Mouse (Mus musculus): ENCODE results near the gene Rhoq. TPM values are rescaled to one million over a fixed set of nuclear protein-coding genes. Genes with fewer than 3 reads are reported as not detected.

Gene Rhoq
- polyA plus RNA-seq, 1 experiment from 2014 or later, result 9.1 TPM

GRCm38 (mm10) chr17:86957239-86957638 lies 5.6 kb upstream of the Rhoq start:
- Histone ChIP-seq H3K27me3 (ENCODE audit: control insufficient read depth, insufficient read depth, low read length) (no peaks in the 10 kb centered on the region), H3K27ac (ENCODE audit: low read depth, low read length) (no peak overlapping the region), H3K4me3 (ENCODE audit: low read depth, low read length) (no peak overlapping the region), H3K9me3 (ENCODE audit: control insufficient read depth, low read length) (no peaks in the 10 kb centered on the region), H3K9ac (replicated peaks; ENCODE audit: low read depth, low read length) (no peak overlapping the region), H3K4me2 (ENCODE audit: low read depth, low read length) (no peak overlapping the region), H3K4me1 (ENCODE audit: control insufficient read depth, insufficient read depth, low read length) (0 out of 2 replicates have a peak, but pooled peaks cover 6% of the 10 kb centered on the region), H3K36me3 (ENCODE audit: control insufficient read depth, insufficient read depth, low read length) (no peaks in the 10 kb centered on the region)
- 95% methylated on average over 5 of the region's 5 CpGs for WGBS
- no peak for ATAC-seq (ENCODE audit: low read depth)

GRCm38 (mm10) chr17:86957968-86958367 lies 4.9 kb upstream of the Rhoq start:
- Histone ChIP-seq H3K9me3 (ENCODE audit: control insufficient read depth, low read length) (no peaks in the 10 kb centered on the region), H3K9ac (replicated peaks; ENCODE audit: low read depth, low read length) (no peak overlapping the region), H3K27me3 (ENCODE audit: control insufficient read depth, insufficient read depth, low read length) (no peaks in the 10 kb centered on the region), H3K4me1 (ENCODE audit: control insufficient read depth, insufficient read depth, low read length) (0 out of 2 replicates have a peak, but pooled peaks cover 6% of the 10 kb centered on the region), H3K4me3 (ENCODE audit: low read depth, low read length) (no peak overlapping the region), H3K27ac (ENCODE audit: low read depth, low read length) (no peak overlapping the region), H3K36me3 (ENCODE audit: control insufficient read depth, insufficient read depth, low read length) (no peaks in the 10 kb centered on the region), H3K4me2 (ENCODE audit: low read depth, low read length) (no peak overlapping the region)
- ATAC-seq (ENCODE audit: low read depth), result no peak
- whole genome bisulfite sequencing, result 92% methylated on average over 14 of the region's 14 CpGs

- Histone ChIP-seq H3K36me3 (ENCODE audit: control insufficient read depth, insufficient read depth, low read length) (no peaks in the 10 kb centered on the region), H3K4me3 (ENCODE audit: low read depth, low read length) (no peak overlapping the region), H3K4me2 (ENCODE audit: low read depth, low read length) (peak overlapping the region; percentile 67; the same call in 1 of the 2 replicates), H3K4me1 (ENCODE audit: control insufficient read depth, insufficient read depth, low read length) (peaks cover 21% of the 10 kb centered on the region), H3K9me3 (ENCODE audit: control insufficient read depth, low read length) (no peaks in the 10 kb centered on the region), H3K27me3 (ENCODE audit: control insufficient read depth, insufficient read depth, low read length) (no peaks in the 10 kb centered on the region), H3K27ac (ENCODE audit: low read depth, low read length) (0 out of 2 replicates have a peak overlapping the region, but pooled peaks have one; percentile 10), H3K9ac (replicated peaks; ENCODE audit: low read depth, low read length) (no peak overlapping the region)
- no peak for ATAC-seq (ENCODE audit: low read depth)
- 66% methylated on average over 8 of the region's 8 CpGs for WGBS
Observed at GRCm38 (mm10) chr17:86961301-86961841, 1.5 kb upstream of the Rhoq start.

GRCm38 (mm10) chr17:86962297-86962893 lies 487 bp upstream of the Rhoq start:
- H3K27me3 ChIP-seq (ENCODE audit: control insufficient read depth, insufficient read depth, low read length), result no peaks in the 10 kb centered on the region
- peak; percentile 69 for ATAC-seq (ENCODE audit: low read depth)
- under 1% methylated on average over 24 of the region's 24 CpGs for WGBS
- H3K36me3 ChIP-seq (ENCODE audit: control insufficient read depth, insufficient read depth, low read length), result no peaks in the 10 kb centered on the region
- H3K9ac ChIP-seq (replicated peaks; ENCODE audit: low read depth, low read length), result peak overlapping the region; percentile 77
- peaks cover 21% of the 10 kb centered on the region for H3K4me1 ChIP-seq (ENCODE audit: control insufficient read depth, insufficient read depth, low read length)
- H3K4me3 ChIP-seq (ENCODE audit: low read depth, low read length), result peak overlapping the region; percentile 49
- peak overlapping the region; percentile 91 for H3K27ac ChIP-seq (ENCODE audit: low read depth, low read length)
- peak overlapping the region; percentile 67 for H3K4me2 ChIP-seq (ENCODE audit: low read depth, low read length)
- no peaks in the 10 kb centered on the region for H3K9me3 ChIP-seq (ENCODE audit: control insufficient read depth, low read length)

GRCm38 (mm10) chr17:86963586-86963902 lies 662 bp downstream of the Rhoq start:
- Histone ChIP-seq H3K4me1 (ENCODE audit: control insufficient read depth, insufficient read depth, low read length) (peaks cover 21% of the 10 kb centered on the region), H3K4me2 (ENCODE audit: low read depth, low read length) (peak overlapping the region; percentile 67), H3K9me3 (ENCODE audit: control insufficient read depth, low read length) (no peaks in the 10 kb centered on the region), H3K36me3 (ENCODE audit: control insufficient read depth, insufficient read depth, low read length) (no peaks in the 10 kb centered on the region), H3K27ac (ENCODE audit: low read depth, low read length) (peak overlapping the region; percentile 91), H3K27me3 (ENCODE audit: control insufficient read depth, insufficient read depth, low read length) (no peaks in the 10 kb centered on the region), H3K9ac (replicated peaks; ENCODE audit: low read depth, low read length) (peak overlapping the region; percentile 77), H3K4me3 (ENCODE audit: low read depth, low read length) (peak overlapping the region; percentile 49)
- WGBS, result 0% methylated on average over 22 of the region's 26 CpGs
- ATAC-seq (ENCODE audit: low read depth), result peak; percentile 54

- no peaks in the 10 kb centered on the region for H3K27me3 ChIP-seq (ENCODE audit: control insufficient read depth, insufficient read depth, low read length)
- no peaks in the 10 kb centered on the region for H3K36me3 ChIP-seq (ENCODE audit: control insufficient read depth, insufficient read depth, low read length)
- H3K9ac ChIP-seq (replicated peaks; ENCODE audit: low read depth, low read length), result 0 out of 2 replicates have a peak overlapping the region, but pooled peaks have one; percentile 0
- H3K4me1 ChIP-seq (ENCODE audit: control insufficient read depth, insufficient read depth, low read length), result peaks cover 21% of the 10 kb centered on the region
- WGBS, result 0% methylated on average over 6 of the region's 6 CpGs
- H3K9me3 ChIP-seq (ENCODE audit: control insufficient read depth, low read length), result no peaks in the 10 kb centered on the region
- peak overlapping the region; percentile 67 for H3K4me2 ChIP-seq (ENCODE audit: low read depth, low read length)
- H3K4me3 ChIP-seq (ENCODE audit: low read depth, low read length), result peak overlapping the region; percentile 49
- ATAC-seq (ENCODE audit: low read depth), result no peak
- H3K27ac ChIP-seq (ENCODE audit: low read depth, low read length), result no peak overlapping the region
Observed at GRCm38 (mm10) chr17:86964041-86964440, 1.2 kb downstream of the Rhoq start.

- Histone ChIP-seq H3K4me1 (ENCODE audit: control insufficient read depth, insufficient read depth, low read length) (peaks cover 21% of the 10 kb centered on the region), H3K9me3 (ENCODE audit: control insufficient read depth, low read length) (no peaks in the 10 kb centered on the region), H3K27ac (ENCODE audit: low read depth, low read length) (peak overlapping the region; percentile 63), H3K36me3 (ENCODE audit: control insufficient read depth, insufficient read depth, low read length) (no peaks in the 10 kb centered on the region), H3K4me2 (ENCODE audit: low read depth, low read length) (peak overlapping the region; percentile 67), H3K27me3 (ENCODE audit: control insufficient read depth, insufficient read depth, low read length) (no peaks in the 10 kb centered on the region), H3K9ac (replicated peaks; ENCODE audit: low read depth, low read length) (0 out of 2 replicates have a peak overlapping the region, but pooled peaks have one; percentile 32), H3K4me3 (ENCODE audit: low read depth, low read length) (peak overlapping the region; percentile 49)
- peak; percentile 64; the same call in 1 of the 2 replicates for ATAC-seq (ENCODE audit: low read depth)
- WGBS, result 0% methylated on average over 10 of the region's 10 CpGs
Observed at GRCm38 (mm10) chr17:86964502-86964901, 1.6 kb downstream of the Rhoq start.

GRCm38 (mm10) chr17:86965121-86965520 lies 2.2 kb downstream of the Rhoq start:
- Histone ChIP-seq H3K9ac (replicated peaks; ENCODE audit: low read depth, low read length) (0 out of 2 replicates have a peak overlapping the region, but pooled peaks have one; percentile 32), H3K4me3 (ENCODE audit: low read depth, low read length) (peak overlapping the region; percentile 49), H3K36me3 (ENCODE audit: control insufficient read depth, insufficient read depth, low read length) (no peaks in the 10 kb centered on the region), H3K27ac (ENCODE audit: low read depth, low read length) (peak overlapping the region; percentile 63), H3K4me1 (ENCODE audit: control insufficient read depth, insufficient read depth, low read length) (peaks cover 21% of the 10 kb centered on the region), H3K9me3 (ENCODE audit: control insufficient read depth, low read length) (no peaks in the 10 kb centered on the region), H3K4me2 (ENCODE audit: low read depth, low read length) (peak overlapping the region; percentile 67), H3K27me3 (ENCODE audit: control insufficient read depth, insufficient read depth, low read length) (no peaks in the 10 kb centered on the region)
- WGBS, result 85% methylated on average over 8 of the region's 8 CpGs
- no peak for ATAC-seq (ENCODE audit: low read depth)

- Histone ChIP-seq H3K4me1 (ENCODE audit: control insufficient read depth, insufficient read depth, low read length) (peaks cover 21% of the 10 kb centered on the region), H3K9me3 (ENCODE audit: control insufficient read depth, low read length) (no peaks in the 10 kb centered on the region), H3K36me3 (ENCODE audit: control insufficient read depth, insufficient read depth, low read length) (no peaks in the 10 kb centered on the region), H3K27ac (ENCODE audit: low read depth, low read length) (no peak overlapping the region), H3K27me3 (ENCODE audit: control insufficient read depth, insufficient read depth, low read length) (no peaks in the 10 kb centered on the region), H3K9ac (replicated peaks; ENCODE audit: low read depth, low read length) (no peak overlapping the region), H3K4me3 (ENCODE audit: low read depth, low read length) (no peak overlapping the region), H3K4me2 (ENCODE audit: low read depth, low read length) (no peak overlapping the region)
- 81% methylated on average over 10 of the region's 10 CpGs for WGBS
- ATAC-seq (ENCODE audit: low read depth), result no peak
Observed at GRCm38 (mm10) chr17:86966040-86966439, 3.2 kb downstream of the Rhoq start.
